Comparison of ENCODE assay signal across 1 mouse cellular context in genomic region chr16:30271941-30272595, GRCm38 (mm10).
TF ChIP-seq lines count a peak whose summit lies in the region.

No protein-coding gene starts in this region.

TF ChIP-seq in CH12.LX, 34 proteins besides CTCF, POLR2A, EP300 and RAD21 (continued from another document):
- TF ChIP-seq POLR2AphosphoS2 (IDR thresholded peaks at IDR 0.05; ENCODE audit: low read depth, low read length) (no peak), NELFE (IDR thresholded peaks at IDR 0.05; ENCODE audit: low read depth, low read length) (no peak), ELF1 (IDR thresholded peaks at IDR 0.05; ENCODE audit: low read depth, low read length) (no peak), SIN3A (IDR thresholded peaks at IDR 0.05; ENCODE audit: low read length) (no peak), ZKSCAN1 (IDR thresholded peaks at IDR 0.05; ENCODE audit: borderline replicate concordance, low read depth, low read length) (no peak), MXI1 (IDR thresholded peaks at IDR 0.05; ENCODE audit: low read depth, low read length) (no peak), HCFC1 (IDR thresholded peaks at IDR 0.05; ENCODE audit: low read depth, low read length) (no peak), IRF4 (IDR thresholded peaks at IDR 0.05; ENCODE audit: low read depth, low read length) (peak; percentile 81), JUN (IDR thresholded peaks at IDR 0.05; ENCODE audit: insufficient read depth, low read depth, low read length) (no peak), E2F4 (IDR thresholded peaks at IDR 0.05; ENCODE audit: insufficient replicate concordance, low read depth, low read length) (no peak), ZNF384 (IDR thresholded peaks at IDR 0.05; ENCODE audit: low read depth, low read length) (peak; percentile 91), USF1 (IDR thresholded peaks at IDR 0.05; ENCODE audit: low read depth, low read length) (no peak), CHD2 (IDR thresholded peaks at IDR 0.05; ENCODE audit: low read length) (no peak), TBP (conservative IDR thresholded peaks at IDR 0.05; ENCODE audit: low read depth, low read length) (no peak), ZMIZ1 (IDR thresholded peaks at IDR 0.05; ENCODE audit: low read depth, low read length) (no peak), MEF2A (IDR thresholded peaks at IDR 0.05; ENCODE audit: borderline replicate concordance, low read depth, low read length) (no peak; the same call in 1 of the 2 replicates), SMC3 (IDR thresholded peaks at IDR 0.05; ENCODE audit: low read depth, low read length) (no peak), USF2 (conservative IDR thresholded peaks at IDR 0.05; ENCODE audit: low read depth, low read length) (no peak), MAFK (IDR thresholded peaks at IDR 0.05; ENCODE audit: insufficient replicate concordance, low read length) (no peak), PAX5 (IDR thresholded peaks at IDR 0.05; ENCODE audit: low read length) (no peak), MYC (IDR thresholded peaks at IDR 0.05; ENCODE audit: low read depth, low read length) (peak; percentile 53; the same call in 1 of the 2 replicates), JUND (conservative IDR thresholded peaks at IDR 0.05; ENCODE audit: low read depth, low read length) (no peak), RCOR1 (conservative IDR thresholded peaks at IDR 0.05; ENCODE audit: low read depth, low read length) (0 out of 2 replicates have a peak, but pooled peaks have one; percentile 50), CHD1 (IDR thresholded peaks at IDR 0.05; ENCODE audit: low read depth, low read length) (no peak), ETS1 (conservative IDR thresholded peaks at IDR 0.05; ENCODE audit: low read depth, low read length) (peak; percentile 63), BHLHE40 (IDR thresholded peaks at IDR 0.05; ENCODE audit: low read depth, low read length) (peak; percentile 45), GABPA (IDR thresholded peaks at IDR 0.05; ENCODE audit: insufficient replicate concordance, low read depth, low read length) (no peak), ZC3H11A (IDR thresholded peaks at IDR 0.05; ENCODE audit: low read depth, low read length) (no peak), MAZ (IDR thresholded peaks at IDR 0.05; ENCODE audit: low read depth, low read length) (0 out of 2 replicates have a peak, but pooled peaks have one; percentile 46)
TF ChIP-seq in CH12.LX: peak in this region for 8.
